Mouse (Mus musculus): ENCODE results near the gene Dzip1l.

DNA sequence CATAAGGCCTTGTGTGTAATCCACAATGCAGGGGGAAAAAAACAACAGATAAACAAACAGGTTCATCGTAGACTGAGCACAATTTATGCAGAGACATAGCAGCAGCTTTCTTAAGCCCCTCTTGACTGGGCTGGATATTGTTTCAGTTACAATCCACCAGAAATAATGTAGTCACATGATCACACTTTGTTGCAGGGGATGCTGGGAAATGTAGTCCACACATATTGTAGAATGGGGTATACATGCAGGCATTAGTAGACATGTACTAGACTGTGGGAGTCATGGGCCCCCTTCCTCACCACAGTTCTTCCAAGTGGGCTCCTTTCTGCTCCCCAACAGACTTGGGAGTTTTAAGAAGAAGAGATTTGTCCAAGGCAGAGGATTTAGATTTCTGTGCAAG is 7.5 kb downstream of the Dzip1l start:
- TF ChIP-seq POLR2A (IDR thresholded peaks at IDR 0.05; ENCODE audit: control insufficient read depth, low read depth, low read length): no peak
- TF ChIP-seq CTCF (IDR thresholded peaks at IDR 0.05; ENCODE audit: control insufficient read depth, insufficient read depth, insufficient replicate concordance, low read depth, low read length): no peak
